Mouse (Mus musculus) lung, postnatal 0 days (tissue): ENCODE results near the gene Slc16a12.

ENCODE experiments used
- CTCF ChIP-seq: IDR thresholded peaks from 2 replicates; pipeline ENCODE4 v1.5.1; 2016; ENCODE audit warnings: antibody characterized with exemption, mild to moderate bottlenecking
- EP300 ChIP-seq: IDR thresholded peaks from 2 replicates; pipeline ENCODE4 v1.6.1; 2016; ENCODE audit warnings: antibody characterized with exemption, mild to moderate bottlenecking, control low read depth

GRCm38 (mm10) chr19:34748992-34749391, 1.9 kb upstream of the Slc16a12 start:
- no peak for TF ChIP-seq CTCF
- no peak for TF ChIP-seq EP300
